In genomic region chr6:90567928-90568327, GRCm38 (mm10) we compare ENCODE assay signal across 11 mouse cellular contexts.
"Had no signal": no experiment of that assay in that cellular context is flagged by ENCODE, and none has a peak within 500 bp of the region (broad histone marks: within the 10 kb centered on the region; RNA-seq: fewer than 3 reads in every experiment).

No protein-coding gene starts in this region.

- DNase-seq: gastrocnemius, adult 2 months; gastrocnemius, postnatal 10 days; gastrocnemius, postnatal 25 days; heart, adult 18-20 months; heart, postnatal 10 days; heart, postnatal 4 days; kidney, adult 18-20 months; kidney, adult 8-10 months; kidney, postnatal 25 days; liver; liver, embryonic 13.5 days had no signal
